Mouse (Mus musculus): ENCODE measurements around the gene Gba.

GRCm38 (mm10) chr3:89178107-89178385 is 24.7 kb upstream of the Gba start:
- TF ChIP-seq CTCF (IDR thresholded peaks at IDR 0.05; ENCODE audit: low read depth) (no peak), EP300 (IDR thresholded peaks at IDR 0.05; ENCODE audit: low read depth) (no peak)

Measured in liver, postnatal 0 days (tissue).